Mouse (Mus musculus) stomach, embryonic 16.5 days (tissue): Measurements from ENCODE around the gene Cox6b1. TPM values are rescaled to one million over a fixed set of nuclear protein-coding genes. Genes with fewer than 3 reads are reported as not detected.

Experiments used
- ATAC-seq: fragments of 200-750 bp; cut with Nextera tagmentation; 2 replicates; pipeline ENCODE4 v1.8.0; 2017; ENCODE audit warnings: moderate number of reproducible peaks, moderate TSS enrichment; ENCODE audit not compliant: insufficient read depth, low FRiP score
- H3K27ac ChIP-seq: fragments of 300-500 bp; sonication (generic); 2 replicates; pipeline ENCODE4 v1.5.1; 2014; ENCODE audit warnings: low read length
- H3K27me3 ChIP-seq: fragments of 300-500 bp; sonication (generic); 2 replicates; pipeline ENCODE4 v1.6.1; 2014; ENCODE audit warnings: low read length, control low read depth, mixed read lengths; ENCODE audit not compliant: control insufficient read depth, insufficient read depth
- H3K36me3 ChIP-seq: fragments of 300-500 bp; sonication (generic); 2 replicates; pipeline ENCODE4 v1.6.1; 2014; ENCODE audit warnings: low read length; ENCODE audit not compliant: control insufficient read depth, insufficient read depth
- H3K4me1 ChIP-seq: fragments of 300-500 bp; sonication (generic); 2 replicates; pipeline ENCODE4 v1.6.1; 2014; ENCODE audit warnings: low read length, control low read depth, mixed read lengths; ENCODE audit not compliant: control insufficient read depth, insufficient read depth
- H3K4me2 ChIP-seq: fragments of 300-500 bp; sonication (generic); 2 replicates; pipeline ENCODE4 v1.6.1; 2014; ENCODE audit warnings: low read depth, low read length, mixed read lengths
- H3K4me3 ChIP-seq: fragments of 300-500 bp; sonication (generic); replicated peaks from 2 replicates; pipeline ENCODE4 v1.5.1; 2014; ENCODE audit warnings: mild to moderate bottlenecking, low read length
- H3K9ac ChIP-seq: fragments of 300-500 bp; sonication (generic); 2 replicates; pipeline ENCODE4 v1.6.1; 2014; ENCODE audit warnings: low read length
- H3K9me3 ChIP-seq: fragments of 300-500 bp; sonication (generic); replicated peaks from 2 replicates; pipeline ENCODE4 v1.6.1; 2016; ENCODE audit warnings: low read length, control low read depth; ENCODE audit not compliant: control insufficient read depth
- WGBS: fragments of 180-500 bp; shearing (Covaris S2); extraction: QIAGEN DNeasy Blood & Tissue Kit; methylation state at CpG from one replicate; pipeline ENCODE4 v1.1.7; 2014; 5-methylcytosine and 5-hydroxymethylcytosine counted together
- microRNA-seq: library from miRNA; unstranded; fragments of <30 nt; microRNA quantifications from one replicate; pipeline ENCODE4, GENCODE M21; 2016
- polyA plus RNA-seq: library from polyadenylated mRNA; unstranded; fragments of >200 nt; fragmentation: Nextera tagmentation; extraction: Ambion mirVana; gene quantifications from 2 replicates; pipeline ENCODE4 v1.2.1, GENCODE M21; 2015

The Cox6b1 gene
- polyA plus RNA-seq, 1 experiment from 2014 or later = 1,051 TPM

DNA sequence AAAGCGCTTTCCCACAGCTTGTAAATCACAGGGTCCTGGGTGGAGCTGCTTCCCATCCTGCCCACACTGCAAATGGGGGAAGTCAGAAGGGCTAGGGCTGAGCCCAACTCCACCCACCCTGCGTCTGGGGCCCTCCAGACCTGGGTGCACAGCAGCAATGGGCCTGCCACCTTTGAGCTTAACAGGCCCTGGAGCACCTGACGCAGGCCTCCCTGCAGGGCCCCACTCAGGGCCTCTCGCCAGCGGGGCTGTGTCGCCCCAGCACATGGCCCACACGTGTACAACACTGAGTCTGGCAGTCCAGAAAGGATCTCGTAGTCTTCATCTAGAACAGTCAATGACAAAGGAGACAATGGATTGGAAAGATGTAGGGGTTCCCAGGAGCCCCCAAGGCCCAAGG is 46.0 kb downstream of the Cox6b1 start:
- H3K4me1 ChIP-seq = no peaks in the 10 kb centered on the region
- no peaks in the 10 kb centered on the region for H3K9me3 ChIP-seq
- 89% methylated on average over 8 of the region's 8 CpGs for WGBS
- peak; percentile 34; the same call in 1 of the 2 replicates for ATAC-seq
- H3K36me3 ChIP-seq = peaks cover 75% of the 10 kb centered on the region
- H3K27me3 ChIP-seq = no peaks in the 10 kb centered on the region
- no peak overlapping the region for H3K4me3 ChIP-seq
- no peak overlapping the region for H3K4me2 ChIP-seq
- H3K9ac ChIP-seq = no peak overlapping the region
- H3K27ac ChIP-seq = no peak overlapping the region

DNA sequence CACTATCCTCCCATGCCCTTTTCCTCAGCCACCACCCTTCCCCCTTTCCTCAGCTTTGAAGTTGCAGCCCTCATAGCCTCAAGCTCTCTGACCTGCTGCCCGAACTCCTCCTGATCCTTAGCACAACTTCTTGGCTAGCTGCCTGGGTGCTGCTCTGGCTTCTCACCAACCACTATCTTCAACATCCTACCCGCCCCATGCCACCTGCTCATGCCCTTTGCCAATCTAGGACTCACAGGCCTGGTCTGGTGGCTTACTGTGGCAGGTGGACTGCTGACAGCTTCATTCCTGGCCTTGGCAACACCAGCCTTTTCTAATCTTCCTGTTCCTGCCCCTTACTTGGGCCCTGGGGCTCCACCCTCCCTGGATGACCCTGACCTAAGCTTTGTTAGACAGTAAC is 53.0 kb downstream of the Cox6b1 start:
- Histone ChIP-seq H3K9me3 (no peaks in the 10 kb centered on the region), H3K4me2 (no peak overlapping the region), H3K4me3 (no peak overlapping the region), H3K27ac (no peak overlapping the region), H3K27me3 (no peaks in the 10 kb centered on the region), H3K4me1 (no peaks in the 10 kb centered on the region), H3K36me3 (peaks cover 61% of the 10 kb centered on the region), H3K9ac (no peak overlapping the region)
- 67% methylated on average over 2 of the region's 2 CpGs for WGBS
- no peak for ATAC-seq

DNA sequence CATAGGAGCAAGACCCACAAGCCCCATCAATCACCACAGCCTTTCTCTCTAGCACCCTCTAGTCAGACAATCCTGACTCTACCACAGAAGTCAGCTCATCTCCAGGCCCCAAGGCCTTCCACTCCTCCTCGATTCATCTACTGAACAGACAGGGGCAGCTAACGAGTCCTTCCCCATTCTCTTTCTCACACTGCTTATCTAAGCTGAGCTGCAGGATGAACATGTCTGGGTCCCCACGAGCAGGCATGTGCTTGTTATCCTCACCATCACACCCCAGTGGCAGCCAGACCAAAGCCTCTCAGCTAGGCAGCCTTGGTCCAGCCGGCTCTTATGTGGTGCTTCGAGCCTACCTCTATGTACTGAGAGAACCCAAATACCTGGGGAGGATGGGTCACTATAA is 53.6 kb downstream of the Cox6b1 start:
- 88% methylated on average over 5 of the region's 5 CpGs for WGBS
- H3K27ac ChIP-seq = no peak overlapping the region
- H3K4me3 ChIP-seq = no peak overlapping the region
- H3K4me1 ChIP-seq = no peaks in the 10 kb centered on the region
- no peaks in the 10 kb centered on the region for H3K9me3 ChIP-seq
- H3K36me3 ChIP-seq = peaks cover 56% of the 10 kb centered on the region
- H3K27me3 ChIP-seq = no peaks in the 10 kb centered on the region
- ATAC-seq = no peak
- H3K4me2 ChIP-seq = no peak overlapping the region
- H3K9ac ChIP-seq = no peak overlapping the region

DNA sequence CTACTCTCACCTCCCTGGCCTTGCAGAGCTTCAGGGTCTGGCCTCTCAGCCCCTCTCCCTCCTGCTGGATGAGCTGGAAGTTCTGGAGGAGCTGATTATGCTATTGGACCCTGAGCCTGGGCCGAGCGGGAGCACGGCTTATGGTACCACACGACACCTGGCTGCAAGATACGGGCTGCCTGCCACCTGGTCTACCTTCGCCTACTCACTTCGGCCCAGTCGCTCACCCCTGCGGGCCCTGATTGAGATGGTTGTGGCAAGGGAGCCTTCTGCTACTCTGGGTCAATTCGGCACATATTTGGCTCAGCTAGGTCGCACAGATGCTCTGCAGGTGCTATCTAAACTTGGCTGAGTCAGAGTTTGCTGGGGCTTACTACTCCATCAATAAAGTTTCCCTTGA is 58.4 kb downstream of the Cox6b1 start:
- no peak for ATAC-seq
- Histone ChIP-seq H3K27me3 (no peaks in the 10 kb centered on the region), H3K4me3 (no peak overlapping the region), H3K4me2 (no peak overlapping the region), H3K4me1 (peaks cover 3% of the 10 kb centered on the region; the same call in 1 of the 2 replicates), H3K9ac (no peak overlapping the region), H3K27ac (no peak overlapping the region), H3K9me3 (no peaks in the 10 kb centered on the region), H3K36me3 (peaks cover 30% of the 10 kb centered on the region)
- 84% methylated on average over 11 of the region's 11 CpGs for WGBS

Small RNAs within 50 kb of the gene (microRNA-seq; reads per million reads assigned to microRNA genes)
- gene Mir3569 = not detected

Other genes starting within 250 kb of the Cox6b1 start
- gene Tyrobp, start 212.4 kb downstream of the Cox6b1 start, polyA plus RNA-seq = 71.0 and 75.8 TPM in 2 replicates
- 1.9 and 2.0 TPM in 2 replicates for gene Hcst, start 206.3 kb downstream of the Cox6b1 start, polyA plus RNA-seq
- 1.5 and 2.0 TPM in 2 replicates for gene Nfkbid, start 204.4 kb downstream of the Cox6b1 start, polyA plus RNA-seq
- 29.2 and 33.0 TPM in 2 replicates for gene Aplp1, start 180.6 kb downstream of the Cox6b1 start, polyA plus RNA-seq
- gene Kirrel2, start 168.5 kb downstream of the Cox6b1 start, polyA plus RNA-seq = 1.4 and 1.9 TPM in 2 replicates
- 3.4 and 4.2 TPM in 2 replicates for gene Nphs1, start 167.8 kb downstream of the Cox6b1 start, polyA plus RNA-seq
- 3.6 and 4.0 TPM in 2 replicates for gene Prodh2, start 132.5 kb downstream of the Cox6b1 start, polyA plus RNA-seq
- 5.6 and 5.7 TPM in 2 replicates for gene Arhgap33, start 91.1 kb downstream of the Cox6b1 start, polyA plus RNA-seq
- gene Hspb6, start 74.0 kb downstream of the Cox6b1 start, polyA plus RNA-seq = 69.8 and 72.4 TPM in 2 replicates
- gene Proser3, start 73.9 kb downstream of the Cox6b1 start, polyA plus RNA-seq = 10.3 and 12.6 TPM in 2 replicates
- 53.8 and 58.5 TPM in 2 replicates for gene Lin37, start 66.3 kb downstream of the Cox6b1 start, polyA plus RNA-seq
- 73.4 and 80.7 TPM in 2 replicates for gene U2af1l4, start 62.9 kb downstream of the Cox6b1 start, polyA plus RNA-seq
- 12.6 and 14.6 TPM in 2 replicates for gene Gm49396, start 62.8 kb downstream of the Cox6b1 start, polyA plus RNA-seq
- 137 and 156 TPM in 2 replicates for gene Psenen, start 62.5 kb downstream of the Cox6b1 start, polyA plus RNA-seq
- 3.6 and 4.1 TPM in 2 replicates for gene Igflr1, start 60.7 kb downstream of the Cox6b1 start, polyA plus RNA-seq
- gene Kmt2b, start 37.4 kb downstream of the Cox6b1 start, polyA plus RNA-seq = 6.5 and 7.9 TPM in 2 replicates
- 1.3 and 1.4 TPM in 2 replicates for gene Zbtb32, start 27.2 kb downstream of the Cox6b1 start, polyA plus RNA-seq
- gene Upk1a, start 13.3 kb downstream of the Cox6b1 start, polyA plus RNA-seq = 4.7 and 9.5 TPM in 2 replicates
- 0.13 TPM in 1 of 2 replicates, not detected in the other for gene Etv2, start 9.7 kb upstream of the Cox6b1 start, polyA plus RNA-seq
- 78.5 and 83.7 TPM in 2 replicates for gene Rbm42, start 24.2 kb upstream of the Cox6b1 start, polyA plus RNA-seq
- gene Haus5, start 38.8 kb upstream of the Cox6b1 start, polyA plus RNA-seq = 36.9 and 41.7 TPM in 2 replicates
- gene Pmis2, start 45.5 kb upstream of the Cox6b1 start, polyA plus RNA-seq = not detected in 2 replicates
- 5.5 and 6.2 TPM in 2 replicates for gene 2200002J24Rik, start 72.8 kb upstream of the Cox6b1 start, polyA plus RNA-seq
- 22.3 and 44.6 TPM in 2 replicates for gene Atp4a, start 86.1 kb upstream of the Cox6b1 start, polyA plus RNA-seq
- gene Tmem147, start 103.4 kb upstream of the Cox6b1 start, polyA plus RNA-seq = 215 and 232 TPM in 2 replicates
- 0.28 and 0.40 TPM in 2 replicates for gene Gapdhs, start 117.5 kb upstream of the Cox6b1 start, polyA plus RNA-seq
- gene Sbsn, start 125.3 kb upstream of the Cox6b1 start, polyA plus RNA-seq = 62.5 and 98.8 TPM in 2 replicates
- gene Dmkn, start 137.6 kb upstream of the Cox6b1 start, polyA plus RNA-seq = 391 and 628 TPM in 2 replicates
- gene Krtdap, start 161.7 kb upstream of the Cox6b1 start, polyA plus RNA-seq = 767 and 1,136 TPM in 2 replicates
- 8.2 and 11.6 TPM in 2 replicates for gene Ffar2, start 197.6 kb upstream of the Cox6b1 start, polyA plus RNA-seq
- 0.44 and 0.47 TPM in 2 replicates for gene Ffar3, start 230.0 kb upstream of the Cox6b1 start, polyA plus RNA-seq
- 0.17 TPM in 2 replicates for gene Ffar1, start 235.4 kb upstream of the Cox6b1 start, polyA plus RNA-seq